Mouse (Mus musculus): ENCODE measurements around the gene Olfr467. TPM values are rescaled to one million over a fixed set of nuclear protein-coding genes. Genes with fewer than 3 reads are reported as not detected.
"Not testable (repeated sequence)": the region's sequence is repeated elsewhere in the genome, so short reads cannot be mapped to it uniquely, and the experiment has no call there.

The Olfr467 gene
- polyA plus RNA-seq (2015; fragmentation: Nextera tagmentation; extraction: Ambion mirVana): not detected in 2 replicates

- H3K36me3 ChIP-seq: no peaks in the 10 kb centered on the region
- ATAC-seq (replicated peaks): no peak
- H3K9ac ChIP-seq (replicated peaks): no peak within 1 kb of the TSS
- H3K9me3 ChIP-seq: no peaks in the 10 kb centered on the region
- no peak within 1 kb of the TSS for H3K4me2 ChIP-seq (replicated peaks)
- no peak within 1 kb of the TSS for H3K27ac ChIP-seq (replicated peaks)
- H3K4me1 ChIP-seq: no peaks in the 10 kb centered on the region
- no peaks in the 10 kb centered on the region for H3K27me3 ChIP-seq
- no peak within 1 kb of the TSS for H3K4me3 ChIP-seq
Observed at GRCm38 (mm10) chr7:107811963-107812362, at the start of gene Olfr467. Gene Olfr467 (plus strand): TSS chr7:107812263.

- Histone ChIP-seq H3K4me3 (no peak overlapping the region), H3K9me3 (no peaks in the 10 kb centered on the region), H3K36me3 (no peaks in the 10 kb centered on the region), H3K27ac (replicated peaks) (no peak overlapping the region), H3K9ac (replicated peaks) (no peak overlapping the region), H3K27me3 (no peaks in the 10 kb centered on the region), H3K4me2 (replicated peaks) (no peak overlapping the region), H3K4me1 (no peaks in the 10 kb centered on the region)
- ATAC-seq (replicated peaks): no peak
- 57% methylated on average over 6 of the region's 6 CpGs for WGBS
Observed at GRCm38 (mm10) chr7:107770812-107771211, 41.3 kb upstream of the Olfr467 start.

GRCm38 (mm10) chr7:107778216-107778615, 33.8 kb upstream of the Olfr467 start:
- no peaks in the 10 kb centered on the region for H3K9me3 ChIP-seq
- H3K4me2 ChIP-seq (replicated peaks): no peak overlapping the region
- no peak for ATAC-seq (replicated peaks)
- 74% methylated on average over 1 of the region's 1 CpGs for WGBS
- H3K27me3 ChIP-seq: no peaks in the 10 kb centered on the region
- no peaks in the 10 kb centered on the region for H3K36me3 ChIP-seq
- H3K4me3 ChIP-seq: no peak overlapping the region
- H3K9ac ChIP-seq (replicated peaks): no peak overlapping the region
- H3K4me1 ChIP-seq: no peaks in the 10 kb centered on the region
- no peak overlapping the region for H3K27ac ChIP-seq (replicated peaks)

- Histone ChIP-seq H3K27ac (replicated peaks) (no peak overlapping the region), H3K27me3 (no peaks in the 10 kb centered on the region), H3K36me3 (no peaks in the 10 kb centered on the region), H3K9ac (replicated peaks) (no peak overlapping the region), H3K4me2 (replicated peaks) (no peak overlapping the region), H3K4me3 (no peak overlapping the region), H3K9me3 (no peaks in the 10 kb centered on the region), H3K4me1 (no peaks in the 10 kb centered on the region)
- 40% methylated on average over 4 of the region's 4 CpGs for WGBS
- ATAC-seq (replicated peaks): no peak
Observed at GRCm38 (mm10) chr7:107779611-107780010, 32.5 kb upstream of the Olfr467 start.

GRCm38 (mm10) chr7:107787977-107788620, 24.0 kb upstream of the Olfr467 start:
- H3K36me3 ChIP-seq: no peaks in the 10 kb centered on the region
- no peak overlapping the region for H3K27ac ChIP-seq (replicated peaks)
- no peak overlapping the region for H3K4me3 ChIP-seq
- no peaks in the 10 kb centered on the region for H3K9me3 ChIP-seq
- 64% methylated on average over 3 of the region's 3 CpGs for WGBS
- H3K4me2 ChIP-seq (replicated peaks): no peak overlapping the region
- peak; percentile 60; the same call in 1 of the 2 replicates for ATAC-seq (replicated peaks)
- H3K4me1 ChIP-seq: no peaks in the 10 kb centered on the region
- no peaks in the 10 kb centered on the region for H3K27me3 ChIP-seq
- H3K9ac ChIP-seq (replicated peaks): no peak overlapping the region

- WGBS: 93% methylated on average over 2 of the region's 2 CpGs
- H3K4me3 ChIP-seq: no peak overlapping the region
- H3K9me3 ChIP-seq: no peaks in the 10 kb centered on the region
- H3K36me3 ChIP-seq: no peaks in the 10 kb centered on the region
- no peaks in the 10 kb centered on the region for H3K4me1 ChIP-seq
- no peaks in the 10 kb centered on the region for H3K27me3 ChIP-seq
- no peak overlapping the region for H3K4me2 ChIP-seq (replicated peaks)
- no peak overlapping the region for H3K27ac ChIP-seq (replicated peaks)
- no peak overlapping the region for H3K9ac ChIP-seq (replicated peaks)
- ATAC-seq (replicated peaks): no peak
Observed at GRCm38 (mm10) chr7:107796500-107796899, 15.6 kb upstream of the Olfr467 start.

- ATAC-seq (replicated peaks): no peak
- no peak within 1 kb of the TSS for H3K9ac ChIP-seq (replicated peaks)
- no peak within 1 kb of the TSS for H3K4me3 ChIP-seq
- 83% methylated on average over 2 of the region's 2 CpGs for WGBS
- no peaks in the 10 kb centered on the region for H3K4me1 ChIP-seq
- no peaks in the 10 kb centered on the region for H3K36me3 ChIP-seq
- H3K27me3 ChIP-seq: no peaks in the 10 kb centered on the region
- no peak within 1 kb of the TSS for H3K4me2 ChIP-seq (replicated peaks)
- no peaks in the 10 kb centered on the region for H3K9me3 ChIP-seq
- no peak within 1 kb of the TSS for H3K27ac ChIP-seq (replicated peaks)
Observed at GRCm38 (mm10) chr7:107801108-107801507, 11.0 kb upstream of the Olfr467 start, which contains the start of gene Ovch2. Gene Ovch2 (minus strand): TSS chr7:107801208.

- Histone ChIP-seq H3K9ac (replicated peaks) (no peak overlapping the region), H3K4me1 (no peaks in the 10 kb centered on the region), H3K4me3 (no peak overlapping the region), H3K36me3 (no peaks in the 10 kb centered on the region), H3K9me3 (no peaks in the 10 kb centered on the region), H3K27ac (replicated peaks) (no peak overlapping the region), H3K4me2 (replicated peaks) (no peak overlapping the region), H3K27me3 (no peaks in the 10 kb centered on the region)
- 84% methylated on average over 3 of the region's 3 CpGs for WGBS
- no peak for ATAC-seq (replicated peaks)
Observed at GRCm38 (mm10) chr7:107802138-107802537, 9.9 kb upstream of the Olfr467 start.

GRCm38 (mm10) chr7:107819442-107819841, 7.4 kb downstream of the Olfr467 start:
- Histone ChIP-seq H3K9ac (replicated peaks) (no peak overlapping the region), H3K9me3 (no peaks in the 10 kb centered on the region), H3K27me3 (no peaks in the 10 kb centered on the region), H3K27ac (replicated peaks) (no peak overlapping the region), H3K4me2 (replicated peaks) (no peak overlapping the region), H3K4me3 (no peak overlapping the region), H3K36me3 (no peaks in the 10 kb centered on the region), H3K4me1 (no peaks in the 10 kb centered on the region)
- ATAC-seq (replicated peaks): no peak

- H3K27ac ChIP-seq (replicated peaks); H3K4me3 ChIP-seq; ATAC-seq (replicated peaks); H3K27me3 ChIP-seq; H3K4me2 ChIP-seq (replicated peaks); H3K9ac ChIP-seq (replicated peaks); H3K9me3 ChIP-seq; H3K4me1 ChIP-seq; H3K36me3 ChIP-seq: not testable (repeated sequence)
- WGBS: 77% methylated on average over 2 of the region's 2 CpGs
Observed at GRCm38 (mm10) chr7:107823867-107824266, 11.8 kb downstream of the Olfr467 start.

GRCm38 (mm10) chr7:107825441-107825840, 13.4 kb downstream of the Olfr467 start, which contains the start of gene Olfr469:
Gene Olfr469 (minus strand): TSS chr7:107825541.
- not testable (repeated sequence) for H3K4me2 ChIP-seq (replicated peaks); H3K36me3 ChIP-seq; H3K9me3 ChIP-seq; H3K27me3 ChIP-seq; ATAC-seq (replicated peaks); H3K9ac ChIP-seq (replicated peaks); H3K27ac ChIP-seq (replicated peaks); H3K4me1 ChIP-seq; H3K4me3 ChIP-seq

- H3K9me3 ChIP-seq: no peaks in the 10 kb centered on the region
- no peaks in the 10 kb centered on the region for H3K4me1 ChIP-seq
- H3K27ac ChIP-seq (replicated peaks): no peak overlapping the region
- ATAC-seq (replicated peaks): no peak
- no peaks in the 10 kb centered on the region for H3K36me3 ChIP-seq
- WGBS: 75% methylated on average over 1 of the region's 1 CpGs
- no peak overlapping the region for H3K9ac ChIP-seq (replicated peaks)
- H3K27me3 ChIP-seq: no peaks in the 10 kb centered on the region
- no peak overlapping the region for H3K4me2 ChIP-seq (replicated peaks)
- no peak overlapping the region for H3K4me3 ChIP-seq
Observed at GRCm38 (mm10) chr7:107841719-107842118, 29.7 kb downstream of the Olfr467 start.

- H3K9me3 ChIP-seq; ATAC-seq (replicated peaks); H3K27ac ChIP-seq (replicated peaks); H3K4me3 ChIP-seq; H3K36me3 ChIP-seq; H3K4me1 ChIP-seq; H3K27me3 ChIP-seq; H3K4me2 ChIP-seq (replicated peaks); H3K9ac ChIP-seq (replicated peaks): not testable (repeated sequence)
- whole genome bisulfite sequencing: 69% methylated on average over 1 of the region's 1 CpGs
Observed at GRCm38 (mm10) chr7:107847390-107847789, 35.3 kb downstream of the Olfr467 start, which contains the start of gene Olfr470. Gene Olfr470 (minus strand): TSS chr7:107847490.

Measured in forebrain, embryonic 15.5 days (tissue).